Mouse (Mus musculus) T-helper 17 cell (primary cell): ENCODE measurements around the gene Ccdc120.

Source experiments
- in situ Hi-C, 2 experiments: fragments of 300-600 bp; cut with MboI, MseI; formaldehyde crosslinking; loops; 1 replicate in 1 of 2; 2 replicates in 1 of 2; pipeline ENCODE4 v1.15.1; 2025; ENCODE audit warnings: high pct_unique_total_duplicates in 2 of 2

Gene Ccdc120

DNA sequence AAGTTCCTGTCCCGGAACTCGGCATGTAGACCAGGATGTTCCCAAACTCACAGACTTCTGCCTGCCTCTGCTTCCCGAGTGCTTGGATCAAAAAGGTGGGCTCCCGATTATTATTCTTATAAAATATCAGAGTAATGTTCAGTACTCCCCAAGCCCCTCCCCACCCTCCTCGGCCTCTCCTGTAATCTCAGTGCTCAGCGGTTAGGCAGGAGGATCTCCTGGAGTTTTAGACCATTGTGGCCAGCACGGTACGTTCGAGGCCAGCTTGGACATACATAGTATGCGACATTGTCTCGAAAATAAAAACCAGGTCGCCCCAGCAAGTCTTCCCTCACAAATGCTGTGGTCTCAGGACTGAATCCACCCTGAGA lies 37.0 kb downstream of the Ccdc120 start:
- in situ Hi-C loops, result loop anchor here in 1 of 2 experiments (5.0 kb wide), 1 partner anchor 384 kb away; no protein-coding TSS in a partner anchor

GRCm38 (mm10) chrX:7696954-7697381 lies 53.7 kb downstream of the Ccdc120 start, which contains the start of gene Gpkow:
Gene Gpkow (plus strand): TSS chrX:7697131.
- in situ Hi-C loops, result no loop called here

- in situ Hi-C loops, result no loop called here
Observed at GRCm38 (mm10) chrX:7696520-7696919, 54.2 kb downstream of the Ccdc120 start.

DNA sequence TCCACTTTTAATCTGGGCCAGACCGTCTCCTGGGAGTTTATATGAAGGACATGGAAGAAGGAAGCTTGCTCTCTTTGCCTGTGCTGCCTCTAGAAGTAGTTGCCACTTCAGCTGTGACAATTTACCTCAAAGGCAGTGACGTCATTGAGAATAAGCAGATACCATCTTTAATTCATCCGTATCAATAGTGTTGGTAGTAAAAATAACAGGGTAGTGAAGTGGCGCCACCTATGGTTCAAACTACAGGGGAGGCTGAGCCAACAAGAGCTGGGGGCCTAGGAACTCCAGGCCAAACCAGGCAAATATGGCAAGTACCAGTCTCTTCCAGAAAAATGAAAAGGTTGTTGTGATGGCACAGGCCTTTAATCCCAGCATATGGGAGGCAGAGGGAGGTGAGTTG lies 57.8 kb downstream of the Ccdc120 start:
- in situ Hi-C loops, result loop anchor here in 1 of 2 experiments (5.0 kb wide), 1 partner anchor 221 kb away; no protein-coding TSS in a partner anchor

- in situ Hi-C loops, result loop anchor here in 1 of 2 experiments (5.0 kb wide), 1 partner anchor 218 kb away; no protein-coding TSS in a partner anchor
Observed at GRCm38 (mm10) chrX:7690486-7690885, 60.2 kb downstream of the Ccdc120 start.

- in situ Hi-C loops, result no loop called here
Observed at GRCm38 (mm10) chrX:7688321-7688720, 62.4 kb downstream of the Ccdc120 start.
